Mouse (Mus musculus) embryonic facial prominence, embryonic 10.5 days (tissue): ENCODE measurements around the gene Rngtt. TPM values are rescaled to one million over a fixed set of nuclear protein-coding genes. Genes with fewer than 3 reads are reported as not detected.
A peak's percentile ranks its signal among the peaks of the same experiment; 100 is the strongest.
"Not testable (repeated sequence)": the region's sequence is repeated elsewhere in the genome, so short reads cannot be mapped to it uniquely, and the experiment has no call there.

Source experiments
- DNase-seq: peaks from one replicate; pipeline ENCODE4 v3.0.0-alpha.2; 2017; ENCODE audit warnings: low spot score
- H3K27ac ChIP-seq: fragments of 300-500 bp; sonication (generic); replicated peaks from 2 replicates; pipeline ENCODE4 v1.5.1; 2016; ENCODE audit warnings: mild to moderate bottlenecking
- H3K27me3 ChIP-seq: fragments of 300-500 bp; sonication (generic); replicated peaks from 2 replicates; pipeline ENCODE4 v1.6.1; 2016; ENCODE audit warnings: low read depth, mild to moderate bottlenecking; ENCODE audit not compliant: poor library complexity, severe bottlenecking
- H3K36me3 ChIP-seq: fragments of 300-500 bp; sonication (generic); replicated peaks from 2 replicates; pipeline ENCODE4 v1.6.1; 2016; ENCODE audit warnings: mild to moderate bottlenecking, moderate library complexity
- H3K4me1 ChIP-seq: fragments of 300-500 bp; sonication (generic); 2 replicates; pipeline ENCODE4 v1.6.1; 2016
- H3K4me3 ChIP-seq: fragments of 300-500 bp; sonication (generic); 2 replicates; pipeline ENCODE4 v1.5.1; 2016; ENCODE audit warnings: mild to moderate bottlenecking, moderate library complexity
- H3K9me3 ChIP-seq: fragments of 300-500 bp; sonication (generic); 2 replicates; pipeline ENCODE4 v1.6.1; 2016; ENCODE audit warnings: mild to moderate bottlenecking
- WGBS: fragments of 180-500 bp; shearing (Covaris S2); methylation state at CpG from one replicate; pipeline ENCODE4 v1.1.7; 2016; 5-methylcytosine and 5-hydroxymethylcytosine counted together
- polyA plus RNA-seq: library from polyadenylated mRNA; unstranded; fragments of >200 nt; fragmentation: Nextera tagmentation; extraction: Ambion mirVana; gene quantifications from 2 replicates; pipeline ENCODE4 v1.2.1, GENCODE M21; 2016

The Rngtt gene
- polyA plus RNA-seq, 1 experiment from 2014 or later, result 32.6 TPM

DNA sequence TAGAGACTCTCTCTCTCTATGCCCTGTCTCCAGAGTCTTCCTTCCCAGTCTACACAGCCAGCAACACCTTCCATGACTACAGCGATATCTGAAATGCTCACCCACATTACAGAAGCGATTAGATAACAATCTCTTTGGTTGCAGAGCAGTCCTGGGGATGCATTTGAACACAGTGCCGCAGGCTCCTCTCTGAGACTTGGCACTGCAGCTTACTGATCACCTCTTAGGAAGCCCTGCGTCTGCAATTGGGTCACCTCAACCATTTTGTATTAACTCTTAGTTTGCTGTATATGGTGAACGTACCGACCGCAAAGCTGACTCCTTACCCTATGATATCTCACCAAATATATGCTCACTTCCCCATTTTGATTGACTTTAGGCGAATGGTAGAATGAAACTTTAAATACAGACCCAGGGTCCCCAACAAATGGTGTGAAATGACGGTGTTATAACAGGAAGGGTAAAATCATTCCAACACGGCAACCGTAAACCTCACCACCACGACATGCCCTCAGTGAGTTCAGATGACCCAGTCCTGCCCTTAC is 20.9 kb upstream of the Rngtt start:
- peaks cover 8% of the 10 kb centered on the region; the same call in 1 of the 2 replicates for H3K27me3 ChIP-seq
- no peak for DNase-seq
- H3K36me3 ChIP-seq, result no peaks in the 10 kb centered on the region
- H3K4me3 ChIP-seq, result no peak overlapping the region
- WGBS, result 90% methylated on average over 12 of the region's 12 CpGs
- H3K9me3 ChIP-seq, result no peaks in the 10 kb centered on the region
- H3K4me1 ChIP-seq, result peaks cover 7% of the 10 kb centered on the region; the same call in 1 of the 2 replicates
- no peak overlapping the region for H3K27ac ChIP-seq

DNA sequence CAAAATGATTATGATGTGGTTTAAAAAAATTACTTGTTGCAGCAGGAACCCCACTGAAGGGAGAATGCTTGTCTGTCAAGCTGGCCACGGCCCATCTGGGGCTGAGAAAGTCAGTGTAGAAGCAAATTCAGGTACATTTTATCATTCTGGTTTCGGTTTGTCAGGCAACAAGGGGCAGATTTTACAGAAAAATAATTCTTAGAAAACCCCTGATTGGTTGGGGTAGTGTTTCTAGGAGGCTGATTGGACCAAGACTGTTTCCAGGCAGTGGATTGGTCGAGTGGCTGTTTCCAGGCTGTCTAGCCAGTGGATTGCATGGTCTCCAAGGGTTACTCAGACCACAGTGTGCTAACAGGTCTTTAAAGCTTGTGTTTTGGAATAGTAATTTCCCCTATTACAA is 20.1 kb upstream of the Rngtt start, which contains the start of gene Pnrc1:
TSS of gene Pnrc1 (minus strand) at position 162 of the 400 bp plus-strand sequence.
- DNase-seq, result peak; percentile 24
- H3K36me3 ChIP-seq, result no peaks in the 10 kb centered on the region
- H3K9me3 ChIP-seq, result no peaks in the 10 kb centered on the region
- H3K27me3 ChIP-seq, result peaks cover 8% of the 10 kb centered on the region; the same call in 1 of the 2 replicates
- 66% methylated on average over 3 of the region's 3 CpGs for WGBS
- H3K27ac ChIP-seq, result no peak within 1 kb of the TSS
- no peak within 1 kb of the TSS for H3K4me3 ChIP-seq
- peaks cover 7% of the 10 kb centered on the region; the same call in 1 of the 2 replicates for H3K4me1 ChIP-seq

DNA sequence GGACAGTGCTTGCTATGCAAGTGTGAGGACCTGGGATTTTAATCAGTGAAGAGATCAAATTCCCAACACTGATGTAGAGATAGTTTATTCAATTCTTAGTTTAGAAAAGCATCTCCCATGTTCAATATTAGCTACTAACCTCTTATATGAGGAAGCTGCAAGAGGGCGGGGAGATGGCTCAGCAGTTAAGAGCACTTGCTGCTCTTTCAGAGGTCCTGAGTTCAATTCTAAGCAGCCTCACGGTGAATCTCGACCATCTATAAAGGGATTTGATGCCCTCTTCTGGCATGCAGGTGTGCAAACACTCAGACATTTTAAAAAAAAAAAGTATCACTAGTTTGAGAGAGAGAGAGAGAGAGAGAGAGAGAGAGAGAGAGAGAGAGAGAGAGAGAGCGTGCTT is 19.2 kb upstream of the Rngtt start:
- WGBS, result 66% methylated on average over 4 of the region's 4 CpGs
- H3K4me3 ChIP-seq, result no peak overlapping the region
- H3K9me3 ChIP-seq, result no peaks in the 10 kb centered on the region
- no peaks in the 10 kb centered on the region for H3K36me3 ChIP-seq
- H3K27ac ChIP-seq, result no peak overlapping the region
- H3K27me3 ChIP-seq, result peaks cover 8% of the 10 kb centered on the region; the same call in 1 of the 2 replicates
- H3K4me1 ChIP-seq, result peaks cover 7% of the 10 kb centered on the region; the same call in 1 of the 2 replicates
- DNase-seq, result no peak

DNA sequence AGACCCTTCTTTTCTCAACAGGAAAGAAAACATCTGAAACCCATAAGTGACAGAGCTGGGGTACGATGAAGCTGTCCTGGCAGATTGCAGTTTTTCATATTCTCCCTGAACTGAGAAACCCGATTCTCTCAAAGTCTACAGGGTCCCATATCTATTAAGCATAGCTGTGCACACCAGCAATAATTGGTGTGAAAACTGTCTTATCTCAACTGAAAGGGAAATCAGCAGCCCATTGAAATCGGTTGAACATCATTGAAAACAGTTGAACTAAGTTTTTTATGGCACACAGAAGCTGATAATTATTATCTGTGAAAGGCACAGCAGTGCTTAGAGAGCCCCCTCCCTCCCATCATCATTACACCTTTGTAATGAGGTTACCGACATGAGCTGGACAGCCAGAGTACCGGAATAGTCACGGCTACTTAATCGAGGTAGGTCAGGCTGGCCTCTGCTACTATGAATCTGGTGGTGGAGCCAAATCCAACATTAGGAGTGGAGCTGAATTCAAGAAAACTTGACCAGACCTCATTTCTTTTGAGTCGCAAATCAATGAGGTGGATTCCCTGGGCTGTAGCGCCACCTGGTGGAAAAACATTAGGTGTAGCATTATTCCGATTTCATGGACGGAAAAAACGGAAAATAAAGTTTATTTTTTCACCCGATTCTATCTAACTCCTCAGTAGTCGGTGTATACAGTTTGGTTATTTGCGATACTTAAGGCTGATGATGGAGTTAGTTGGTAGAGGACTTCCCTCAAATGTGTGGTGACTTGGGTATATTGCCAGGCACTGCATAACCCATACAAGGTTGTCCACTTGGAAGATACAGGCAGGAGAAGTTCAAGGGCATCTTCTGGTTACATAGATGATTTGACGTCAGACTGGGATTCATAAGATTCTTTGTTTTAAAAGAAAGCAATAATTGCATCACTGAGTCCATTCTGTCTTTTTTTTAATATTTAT is 17.4 kb upstream of the Rngtt start:
- Histone ChIP-seq H3K27ac (no peak overlapping the region), H3K4me3 (no peak overlapping the region), H3K4me1 (peaks cover 7% of the 10 kb centered on the region; the same call in 1 of the 2 replicates), H3K36me3 (no peaks in the 10 kb centered on the region), H3K9me3 (no peaks in the 10 kb centered on the region), H3K27me3 (peaks cover 8% of the 10 kb centered on the region; the same call in 1 of the 2 replicates)
- 28% methylated on average over 16 of the region's 16 CpGs for WGBS
- DNase-seq, result peak; percentile 77

DNA sequence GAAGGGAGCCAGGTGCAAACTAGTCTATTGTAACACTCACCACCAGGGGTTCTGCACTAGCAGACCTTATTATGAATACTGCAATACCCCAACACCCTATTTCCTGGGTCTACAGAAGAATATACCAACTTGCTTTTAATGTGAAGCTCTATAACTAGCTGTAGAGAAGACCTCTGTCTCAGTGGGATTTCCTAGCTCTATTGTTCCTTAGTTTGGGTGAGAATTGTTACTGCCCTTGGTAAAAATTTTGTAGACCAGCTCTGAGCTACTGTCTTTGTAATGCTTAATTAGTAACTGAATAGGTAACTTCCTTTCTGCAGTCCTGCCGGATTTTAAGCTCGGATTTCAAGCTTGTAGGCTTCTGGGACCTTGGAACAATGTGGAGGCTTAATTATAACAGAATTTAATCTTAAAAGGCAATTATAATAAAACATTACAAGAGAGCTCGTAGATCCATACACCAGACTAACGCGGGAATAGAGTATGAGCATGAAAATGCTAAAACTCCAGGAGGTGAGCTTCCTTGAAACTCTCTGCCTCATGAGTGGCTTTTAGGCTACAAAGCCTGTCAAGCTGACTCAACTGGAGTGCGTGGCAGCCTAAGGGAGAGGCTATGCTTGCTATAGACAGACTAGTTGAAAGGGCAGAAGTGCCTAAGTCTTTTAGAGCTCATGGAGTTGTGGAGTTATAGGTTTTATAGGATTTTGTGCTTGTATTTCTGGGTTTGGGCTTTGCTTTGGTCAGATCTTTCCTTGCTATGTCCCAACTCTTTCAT is 9.0 kb upstream of the Rngtt start:
- 83% methylated on average over 6 of the region's 6 CpGs for WGBS
- H3K27me3 ChIP-seq, H3K4me1 ChIP-seq, H3K27ac ChIP-seq, H3K36me3 ChIP-seq, DNase-seq, H3K4me3 ChIP-seq: not testable (repeated sequence)
- H3K9me3 ChIP-seq, result peaks cover 13% of the 10 kb centered on the region

DNA sequence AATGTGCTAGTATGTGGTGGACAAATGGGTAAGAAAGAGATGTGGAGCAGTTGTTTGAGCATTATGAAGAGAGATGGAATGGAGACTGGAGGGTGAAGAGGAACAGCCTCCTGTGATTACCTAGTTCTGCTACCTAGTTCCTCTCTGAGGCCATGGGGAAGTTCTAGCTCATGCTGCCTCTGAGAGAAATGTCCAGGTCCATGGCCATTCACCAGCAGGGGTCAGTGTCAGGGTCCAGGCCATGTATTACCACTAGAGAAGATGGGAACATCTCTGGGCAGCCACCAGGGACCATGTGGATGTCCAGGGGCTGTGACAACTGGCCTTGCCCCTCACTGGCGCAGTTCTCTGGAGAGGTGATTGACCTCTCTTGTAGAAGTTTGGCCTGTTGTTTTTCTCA is 7.1 kb upstream of the Rngtt start:
- H3K4me3 ChIP-seq, result no peak overlapping the region
- H3K27ac ChIP-seq, result no peak overlapping the region
- H3K4me1 ChIP-seq, result no peaks in the 10 kb centered on the region
- H3K27me3 ChIP-seq, result no peaks in the 10 kb centered on the region
- H3K9me3 ChIP-seq, result peaks cover 13% of the 10 kb centered on the region
- no peak for DNase-seq
- WGBS, result 97% methylated on average over 1 of the region's 1 CpGs
- H3K36me3 ChIP-seq, result no peaks in the 10 kb centered on the region

DNA sequence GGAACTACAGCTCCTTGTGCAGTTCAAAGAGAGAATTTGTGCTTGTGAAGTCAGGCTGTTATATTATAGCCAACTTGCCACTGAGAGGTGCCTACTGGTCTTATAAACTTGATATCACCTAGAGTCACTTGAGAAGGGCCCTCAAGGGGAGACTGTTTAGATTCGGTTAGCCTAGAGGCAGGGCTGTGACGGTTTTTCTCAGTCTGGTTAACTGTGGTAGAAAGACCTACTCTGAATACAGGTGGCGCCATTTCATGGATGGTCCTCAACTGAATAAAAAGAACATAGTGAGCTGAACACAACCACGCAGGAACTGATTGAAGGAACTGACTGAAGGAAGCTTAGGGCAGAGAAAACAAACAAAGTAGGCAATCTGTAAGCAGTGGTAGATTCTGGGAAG is 3.0 kb upstream of the Rngtt start:
- H3K4me1 ChIP-seq, result peaks cover 13% of the 10 kb centered on the region; the same call in 1 of the 2 replicates
- DNase-seq, result no peak
- H3K27ac ChIP-seq, result no peak overlapping the region
- WGBS, result 74% methylated on average over 4 of the region's 4 CpGs
- H3K4me3 ChIP-seq, result no peak overlapping the region
- H3K36me3 ChIP-seq, result peaks cover 3% of the 10 kb centered on the region; the same call in 1 of the 2 replicates
- H3K27me3 ChIP-seq, result no peaks in the 10 kb centered on the region
- peaks cover 9% of the 10 kb centered on the region for H3K9me3 ChIP-seq

DNA sequence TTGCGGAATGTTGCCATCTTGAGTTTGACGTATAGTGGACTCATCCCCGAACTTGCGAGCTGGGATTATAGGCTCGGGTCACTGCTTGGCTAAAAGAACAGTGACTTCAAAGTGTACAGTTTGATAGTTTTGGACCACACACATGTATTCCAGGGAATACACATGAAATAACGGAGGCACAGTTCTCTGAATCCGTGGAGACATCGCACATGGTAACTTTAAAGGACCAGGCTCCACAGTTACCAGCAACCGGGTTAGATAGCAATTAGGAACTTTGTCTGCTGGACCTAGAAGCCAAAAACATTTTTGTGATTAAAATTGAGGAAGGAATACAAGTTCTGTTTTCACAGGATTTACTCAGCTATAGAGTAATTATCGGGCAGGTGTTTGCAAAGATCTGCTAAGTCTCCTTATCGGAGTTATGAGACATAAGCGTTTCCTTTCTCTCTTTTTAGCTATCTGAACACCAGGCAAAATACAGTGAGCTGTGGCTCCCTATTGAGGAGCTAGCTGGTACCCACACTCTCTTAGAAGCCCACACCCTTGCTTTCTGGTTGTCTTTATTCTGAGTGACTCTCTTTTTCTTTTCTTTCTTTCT is 828 bp downstream of the Rngtt start:
- H3K27ac ChIP-seq, result peak overlapping the region; percentile 88
- 22% methylated on average over 12 of the region's 12 CpGs for WGBS

DNA sequence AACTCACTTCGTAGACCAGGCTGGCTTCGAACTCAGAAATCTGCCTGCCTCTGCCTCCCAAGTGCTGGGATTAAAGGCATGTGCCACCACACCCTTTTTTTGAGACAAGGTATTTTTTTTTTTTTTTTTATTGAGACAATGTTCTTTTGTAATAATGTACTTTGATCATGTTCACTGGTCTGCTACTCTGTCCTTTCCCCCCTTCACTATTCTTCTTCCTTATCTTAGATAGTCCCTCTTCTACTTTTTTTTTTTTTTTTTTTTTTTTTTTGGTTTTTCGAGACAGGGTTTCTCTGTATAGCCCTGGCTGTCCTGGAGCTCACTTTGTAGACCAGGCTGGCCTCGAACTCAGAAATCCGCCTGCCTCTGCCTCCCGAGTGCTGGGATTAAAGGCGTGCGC is 4.0 kb downstream of the Rngtt start:
- 98% methylated on average over 7 of the region's 8 CpGs for WGBS
- H3K27me3 ChIP-seq, result not testable (repeated sequence)

More for the DNA sequence above, 828 bp downstream of the Rngtt start:
- peaks cover 9% of the 10 kb centered on the region; the same call in 1 of the 2 replicates for H3K36me3 ChIP-seq
- H3K4me1 ChIP-seq, result peaks cover 13% of the 10 kb centered on the region; the same call in 1 of the 2 replicates
- DNase-seq, result no peak
- H3K9me3 ChIP-seq, result no peaks in the 10 kb centered on the region
- H3K27me3 ChIP-seq, result no peaks in the 10 kb centered on the region
- peak overlapping the region; percentile 96 for H3K4me3 ChIP-seq

DNA sequence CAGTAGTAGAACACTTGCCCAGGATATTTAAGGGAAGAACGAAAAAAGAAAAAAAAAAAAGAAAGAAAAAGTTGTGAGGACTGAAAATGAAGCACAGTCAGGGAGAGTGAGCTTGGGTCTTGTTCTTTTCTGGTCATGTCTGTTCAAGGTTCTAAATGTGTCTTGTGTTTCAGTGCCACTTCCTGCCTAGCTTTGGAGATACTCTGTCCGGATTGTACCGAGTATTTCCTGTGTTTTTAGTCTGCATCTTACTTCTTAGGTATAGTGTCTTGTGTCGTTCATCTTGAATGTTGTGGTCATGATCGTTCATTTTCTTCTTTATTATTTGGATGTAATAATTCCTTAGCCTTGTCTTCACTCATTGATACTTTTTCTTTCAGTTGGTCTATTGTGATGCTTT is 5.7 kb downstream of the Rngtt start:
- H3K27me3 ChIP-seq, result no peaks in the 10 kb centered on the region
- H3K4me1 ChIP-seq, result peaks cover 11% of the 10 kb centered on the region; the same call in 1 of the 2 replicates
- 85% methylated on average over 5 of the region's 5 CpGs for WGBS
- no peak overlapping the region for H3K27ac ChIP-seq
- H3K36me3 ChIP-seq, result peaks cover 26% of the 10 kb centered on the region
- DNase-seq, result no peak
- H3K4me3 ChIP-seq, result no peak overlapping the region
- no peaks in the 10 kb centered on the region for H3K9me3 ChIP-seq

More for the DNA sequence above, 4.0 kb downstream of the Rngtt start:
- peaks cover 13% of the 10 kb centered on the region; the same call in 1 of the 2 replicates for H3K4me1 ChIP-seq
- not testable (repeated sequence) for DNase-seq, H3K27ac ChIP-seq, H3K9me3 ChIP-seq, H3K4me3 ChIP-seq
- peaks cover 17% of the 10 kb centered on the region; the same call in 1 of the 2 replicates for H3K36me3 ChIP-seq

DNA sequence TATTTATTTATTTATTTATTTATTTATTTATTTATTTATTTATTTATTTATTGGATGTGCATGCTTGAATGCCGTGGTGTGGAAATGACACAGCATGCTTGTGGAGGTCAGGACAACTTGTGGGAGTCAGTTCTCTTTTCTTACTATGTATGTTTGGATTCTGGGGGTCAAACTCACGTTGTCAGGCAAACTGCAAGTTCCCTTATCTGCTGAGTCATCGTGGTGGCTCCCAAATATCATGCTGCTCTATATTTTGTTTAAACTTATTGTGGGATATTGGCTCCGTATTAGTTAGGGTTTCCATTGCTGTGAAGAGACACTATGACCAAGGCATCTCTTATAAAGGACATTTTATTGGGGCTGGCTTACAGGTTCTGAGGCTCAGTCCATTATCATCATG is 21.0 kb downstream of the Rngtt start:
- no peak for DNase-seq
- H3K4me3 ChIP-seq, result no peak overlapping the region
- H3K27me3 ChIP-seq, result no peaks in the 10 kb centered on the region
- H3K9me3 ChIP-seq, result no peaks in the 10 kb centered on the region
- H3K27ac ChIP-seq, result no peak overlapping the region
- 91% methylated on average over 4 of the region's 4 CpGs for WGBS
- no peaks in the 10 kb centered on the region for H3K4me1 ChIP-seq
- H3K36me3 ChIP-seq, result peaks cover 90% of the 10 kb centered on the region
